Mouse (Mus musculus) 416B (cell line): ENCODE measurements at regions not wholly inside any gene's neighbourhood (a gene's known extent, or its start where the extent isn't known, plus 50 kb on each side); places are given as distances from the start of the nearest gene placed in this dataset.

ENCODE experiments used
- DNase-seq: peaks from one replicate; pipeline ENCODE4 v3.0.0; 2011; ENCODE audit warnings: low read depth

DNA sequence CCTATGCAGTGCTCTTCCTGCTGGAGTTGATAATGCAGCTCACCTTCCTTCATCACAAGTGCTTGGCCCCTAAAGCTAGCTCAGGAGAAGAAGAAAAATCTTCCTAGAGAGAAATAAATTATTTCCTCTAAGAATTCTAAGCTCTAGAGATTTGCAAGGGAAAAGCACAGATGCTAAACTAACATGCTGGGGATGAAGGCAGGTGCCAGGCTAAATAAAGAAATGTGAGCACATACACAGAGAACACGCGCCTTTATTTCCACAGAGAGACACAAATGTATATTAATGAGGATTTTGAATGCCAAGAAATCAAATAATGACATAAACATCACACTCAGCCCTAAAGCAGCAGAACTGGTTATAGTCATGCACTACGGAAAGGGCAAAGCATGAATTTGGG lies 229.5 kb upstream of the Mamld1 start:
- DNase-seq: no peak

DNA sequence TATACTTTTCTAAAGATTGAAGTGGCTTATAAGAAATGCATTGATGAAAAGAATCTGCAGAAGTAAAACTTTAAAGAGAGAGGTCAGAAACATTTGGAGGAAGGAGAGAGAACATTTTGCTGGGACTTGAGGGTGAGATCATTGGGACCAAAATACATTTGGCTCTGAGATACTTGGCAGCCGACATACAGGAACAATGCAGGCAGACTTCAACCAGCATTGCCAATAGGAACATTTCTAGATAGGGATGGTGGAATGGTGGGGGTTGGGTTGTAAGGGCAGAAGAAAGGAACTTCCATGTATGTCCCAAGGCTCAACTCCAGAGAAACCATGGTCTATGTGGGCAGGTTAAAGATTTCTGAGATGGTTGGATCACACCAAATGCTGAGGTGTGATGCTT lies 232.3 kb upstream of the Mamld1 start:
- DNase-seq: no peak

DNA sequence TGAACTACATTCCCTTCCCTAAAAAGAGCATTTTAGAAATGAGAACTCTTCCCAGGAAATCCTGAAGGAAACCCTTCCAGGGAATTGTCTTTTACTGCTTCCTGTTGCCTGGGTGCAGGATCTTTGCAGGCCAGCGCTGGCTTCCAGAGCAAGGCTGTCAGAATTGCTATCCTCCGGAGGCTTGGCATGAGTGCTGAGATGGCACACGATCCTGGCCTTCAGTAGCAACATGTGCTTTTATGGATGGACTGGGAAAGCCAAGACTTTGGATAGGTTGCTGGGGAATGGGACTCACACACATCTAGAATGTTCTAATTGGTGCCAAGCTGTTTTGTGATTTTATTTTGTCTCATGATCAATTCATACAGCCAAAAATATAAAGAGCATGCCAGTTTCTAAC lies 233.4 kb upstream of the Mamld1 start:
- no peak for DNase-seq

DNA sequence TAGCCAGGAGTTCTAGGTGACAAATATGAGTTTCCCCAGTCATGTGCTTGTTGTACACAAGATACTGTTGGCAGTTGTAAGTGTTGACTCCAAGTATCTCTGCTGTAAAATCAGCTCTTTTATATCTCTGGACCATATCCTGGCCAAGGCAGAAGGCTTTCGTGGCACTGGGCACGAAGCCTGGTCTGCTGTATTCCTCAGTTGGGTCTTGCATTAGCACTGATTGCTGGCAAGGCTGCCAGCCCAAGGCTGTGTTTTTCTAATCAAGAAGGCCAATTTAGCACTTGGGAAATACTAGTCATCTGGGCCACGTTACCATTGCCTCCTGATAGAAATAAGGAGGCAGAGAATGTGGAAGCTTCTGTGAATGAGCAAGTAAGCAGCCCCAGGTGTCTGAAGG lies 258.3 kb upstream of the Mamld1 start:
- no peak for DNase-seq

DNA sequence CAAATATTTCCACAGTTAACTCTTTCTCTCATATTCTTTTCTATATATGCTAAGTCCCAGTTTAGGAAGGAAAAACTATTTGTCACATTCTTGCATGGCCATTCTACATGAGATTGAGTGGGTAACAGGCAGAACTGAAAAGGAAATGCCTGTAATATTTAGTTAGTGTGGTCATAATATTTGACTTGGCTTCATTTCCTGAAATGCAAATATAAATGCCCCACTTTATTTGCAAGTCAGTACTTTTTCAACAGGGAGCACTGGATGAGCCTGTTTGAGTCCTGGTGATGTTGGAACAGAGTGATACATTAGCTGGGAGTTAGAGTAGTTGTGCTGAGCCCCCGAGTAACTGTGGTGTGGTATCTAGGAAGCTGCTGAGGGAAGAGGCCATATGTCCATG lies 285.9 kb upstream of the Tmem185a start:
- no peak for DNase-seq

DNA sequence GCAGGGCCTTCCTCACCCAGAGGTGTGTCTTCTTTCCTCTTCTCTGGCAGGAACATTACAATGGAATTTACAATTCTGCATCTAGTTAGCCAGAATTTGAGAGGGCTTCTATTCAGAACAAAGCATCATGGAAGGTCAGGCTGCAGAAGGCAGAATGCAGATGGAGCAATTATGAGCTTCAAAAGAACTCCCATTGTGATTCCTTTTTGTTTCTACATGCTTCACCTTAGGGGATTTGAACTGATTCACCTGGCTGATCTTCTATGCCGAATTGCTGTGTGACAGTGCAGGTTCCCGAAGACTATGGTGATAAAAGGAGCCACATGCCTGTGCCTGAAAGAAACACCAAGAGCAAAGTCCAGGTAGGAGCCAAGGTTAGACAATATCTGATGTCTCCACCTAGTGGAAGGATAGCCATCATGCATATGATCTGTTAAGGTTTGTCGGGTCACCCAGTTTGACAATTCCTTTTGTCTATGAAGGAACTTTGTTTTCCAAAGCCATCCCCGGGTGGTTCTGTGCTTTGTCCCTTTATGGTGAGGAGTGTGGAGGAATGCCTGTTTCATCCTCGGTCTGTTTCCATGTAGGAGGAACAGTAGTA lies 236.1 kb upstream of the Tmem185a start:
- DNase-seq: peak; percentile 3

DNA sequence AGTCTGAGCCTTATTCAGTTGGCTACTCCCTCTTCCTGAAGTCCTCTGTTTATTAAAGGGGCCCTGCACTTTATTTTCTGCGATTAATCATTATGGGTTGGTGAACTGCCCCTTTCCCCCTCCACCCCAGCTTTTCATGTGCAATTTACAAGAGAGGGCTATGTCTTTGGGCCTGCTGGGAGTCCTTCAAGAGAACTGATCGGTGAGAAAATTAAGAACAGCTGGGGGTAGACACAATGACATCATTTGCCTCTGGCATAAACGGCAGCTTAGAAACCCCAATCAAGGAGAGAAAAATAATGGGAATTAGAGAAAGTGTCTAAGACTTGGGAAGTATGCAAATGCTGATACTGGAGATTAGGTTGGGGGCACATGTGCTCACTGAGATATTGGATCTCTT lies 205.2 kb upstream of the Tmem185a start:
- DNase-seq: no peak

DNA sequence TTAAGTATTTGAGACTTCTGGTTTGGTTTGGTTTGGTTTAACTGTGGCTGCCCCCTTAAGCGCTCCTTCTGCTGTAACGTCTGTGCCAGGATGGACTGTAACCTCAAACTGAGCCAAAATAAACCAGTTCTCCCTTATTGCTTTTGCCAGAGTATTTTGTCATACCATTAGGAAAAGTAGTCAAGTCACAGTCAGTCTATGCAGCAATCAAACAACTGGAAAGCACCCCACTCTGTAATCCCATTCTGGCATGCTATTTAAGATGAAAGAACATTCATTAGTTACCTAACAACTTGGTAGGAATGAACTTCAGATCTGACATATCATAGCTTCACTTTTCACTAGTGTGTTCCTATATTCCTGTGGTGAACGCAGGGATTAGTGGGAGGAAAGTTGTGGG lies 190.1 kb upstream of the Tmem185a start:
- no peak for DNase-seq
